Mouse (Mus musculus) midbrain, embryonic 10.5 days (tissue): ENCODE data around the gene Cd37. TPM values are rescaled to one million over a fixed set of nuclear protein-coding genes. Genes with fewer than 3 reads are reported as not detected.
"Not testable (repeated sequence)": the region's sequence is repeated elsewhere in the genome, so short reads cannot be mapped to it uniquely, and the experiment has no call there.

Source experiments
- DNase-seq: peaks from one replicate; pipeline ENCODE4 v3.0.0-alpha.2; 2017; ENCODE audit warnings: low spot score
- H3K27ac ChIP-seq: fragments of 300-500 bp; sonication (generic); replicated peaks from 2 replicates; pipeline ENCODE4 v1.5.1; 2016; ENCODE audit warnings: mild to moderate bottlenecking
- H3K27me3 ChIP-seq: fragments of 300-500 bp; sonication (generic); 2 replicates; pipeline ENCODE4 v1.6.1; 2016; ENCODE audit warnings: low read depth, mild to moderate bottlenecking; ENCODE audit not compliant: poor library complexity, severe bottlenecking
- H3K36me3 ChIP-seq: fragments of 300-500 bp; sonication (generic); 2 replicates; pipeline ENCODE4 v1.6.1; 2016; ENCODE audit warnings: mild to moderate bottlenecking, moderate library complexity
- H3K4me1 ChIP-seq: fragments of 300-500 bp; sonication (generic); 2 replicates; pipeline ENCODE4 v1.6.1; 2016
- H3K4me3 ChIP-seq: fragments of 300-500 bp; sonication (generic); 2 replicates; pipeline ENCODE4 v1.5.1; 2016; ENCODE audit warnings: mild to moderate bottlenecking, moderate library complexity
- H3K9me3 ChIP-seq: fragments of 300-500 bp; sonication (generic); replicated peaks from 2 replicates; pipeline ENCODE4 v1.6.1; 2016; ENCODE audit warnings: mild to moderate bottlenecking
- WGBS: fragments of 180-500 bp; shearing (Covaris S2); methylation state at CpG from one replicate; pipeline ENCODE4 v1.1.7; 2016; 5-methylcytosine and 5-hydroxymethylcytosine counted together
- polyA plus RNA-seq: library from polyadenylated mRNA; unstranded; fragments of >200 nt; fragmentation: Nextera tagmentation; extraction: Ambion mirVana; gene quantifications from 2 replicates; pipeline ENCODE4 v1.2.1, GENCODE M21; 2016

Gene Cd37
- 0.43 and 0.65 TPM in 2 replicates for polyA plus RNA-seq

DNA sequence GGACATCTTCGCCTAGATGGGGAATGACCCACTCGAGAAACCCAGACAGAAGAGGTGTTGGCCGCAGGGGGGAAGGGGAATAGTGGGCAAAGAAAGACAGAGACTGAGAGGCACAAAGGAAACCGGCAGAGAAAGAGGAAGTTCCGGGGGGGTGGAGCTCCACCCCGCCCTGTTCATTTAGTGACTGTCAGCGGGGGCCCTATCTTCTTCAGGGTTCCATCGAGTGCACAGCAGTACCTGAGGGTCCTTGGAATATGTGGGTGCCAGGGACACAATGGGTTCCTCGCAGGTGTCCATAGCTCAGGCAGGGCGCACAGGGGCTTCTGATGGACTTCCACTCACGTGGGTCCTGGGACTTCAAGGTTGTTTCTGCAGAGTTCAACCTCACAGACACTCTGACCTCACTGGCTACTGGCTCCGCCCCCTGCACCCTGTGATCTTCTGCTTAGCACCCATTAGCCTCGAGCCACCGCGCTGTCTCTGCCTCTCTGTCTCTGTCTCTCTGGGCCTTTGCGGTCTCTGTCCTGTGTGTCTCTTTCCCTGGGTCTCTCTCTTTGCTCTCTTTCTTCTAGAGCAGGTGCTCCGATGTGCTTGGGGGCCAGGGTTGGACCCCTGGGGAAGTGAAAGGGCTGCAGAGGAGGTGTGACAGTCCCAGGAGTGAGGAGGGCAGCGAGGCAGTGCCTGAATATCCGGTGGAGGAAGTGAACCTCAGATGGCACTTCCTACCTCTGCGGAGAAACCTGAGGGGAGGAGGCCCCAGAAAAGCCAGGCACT is at the start of gene Cd37:
Gene Cd37, minus strand, starts transcription at position 393 of the 774 bp plus-strand sequence.
- Histone ChIP-seq H3K27me3 (peaks cover 84% of the 10 kb centered on the region), H3K9me3 (no peaks in the 10 kb centered on the region), H3K27ac (no peak within 1 kb of the TSS), H3K36me3 (peaks cover 4% of the 10 kb centered on the region; the same call in 1 of the 2 replicates), H3K4me3 (no peak within 1 kb of the TSS), H3K4me1 (peaks cover 42% of the 10 kb centered on the region)
- WGBS, result 40% methylated on average over 20 of the region's 20 CpGs
- no peak for DNase-seq

DNA sequence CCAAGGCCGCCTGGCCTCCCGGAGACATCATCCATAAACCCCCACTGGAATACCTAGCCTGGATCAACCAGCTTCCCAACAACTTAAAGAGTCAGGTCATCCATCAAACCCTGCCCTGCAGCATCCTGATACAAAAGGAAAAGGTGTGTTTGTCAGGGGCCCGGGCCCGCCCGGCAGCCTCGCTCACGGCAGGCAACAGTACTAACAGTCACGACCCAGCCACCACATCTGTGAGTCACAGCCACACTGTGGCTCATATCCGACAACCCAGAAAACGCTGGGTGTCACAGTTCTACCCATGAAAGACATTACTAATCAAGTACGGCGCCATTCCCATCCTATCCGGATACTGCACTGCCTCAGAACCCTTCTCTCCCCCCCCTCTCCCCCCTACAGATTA is 47.6 kb upstream of the Cd37 start:
- Histone ChIP-seq H3K4me1 (no peaks in the 10 kb centered on the region), H3K4me3 (no peak overlapping the region), H3K36me3 (no peaks in the 10 kb centered on the region), H3K9me3 (no peaks in the 10 kb centered on the region), H3K27ac (no peak overlapping the region), H3K27me3 (no peaks in the 10 kb centered on the region)
- WGBS, result 93% methylated on average over 13 of the region's 13 CpGs
- DNase-seq, result no peak

DNA sequence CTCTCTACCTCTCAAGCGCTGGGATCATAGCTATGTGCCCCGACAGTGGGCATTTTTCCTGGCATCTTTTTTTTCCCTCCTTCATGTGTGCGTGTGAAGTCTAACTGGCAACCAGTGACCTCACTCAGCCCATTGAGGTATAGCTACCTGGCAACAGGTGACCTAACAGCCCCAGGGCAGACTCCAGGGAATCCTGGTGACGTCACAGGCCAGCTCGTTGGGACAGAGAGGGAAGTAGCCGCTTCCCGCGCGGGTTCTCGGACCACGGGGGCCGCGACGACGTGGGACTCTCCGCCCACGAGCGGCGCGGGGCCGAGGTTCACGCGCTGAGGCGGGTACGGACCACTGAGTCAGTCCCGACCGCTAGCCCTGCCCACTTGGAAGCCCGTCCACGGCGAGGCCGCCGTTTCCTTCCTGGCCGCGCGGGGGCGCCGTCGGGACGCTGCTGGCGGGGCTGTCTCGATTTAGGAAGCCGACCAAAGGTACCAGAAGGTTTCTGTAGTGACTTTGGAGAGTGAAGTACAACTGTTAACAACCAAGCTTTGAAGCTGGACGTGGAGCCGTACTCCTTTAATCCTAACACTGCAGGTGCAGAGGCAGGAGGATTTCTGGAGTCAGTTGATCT is 38.3 kb upstream of the Cd37 start, which contains the start of gene Slc6a21:
Gene Slc6a21, plus strand, starts transcription at position 378 of the 625 bp plus-strand sequence.
- peak within 1 kb of the TSS; percentile 60; the same call in 1 of the 2 replicates for H3K27ac ChIP-seq
- H3K4me1 ChIP-seq, result peaks cover 5% of the 10 kb centered on the region
- no peaks in the 10 kb centered on the region for H3K9me3 ChIP-seq
- WGBS, result 7% methylated on average over 44 of the region's 44 CpGs
- peaks cover 12% of the 10 kb centered on the region for H3K27me3 ChIP-seq
- DNase-seq, result peak; percentile 72
- H3K36me3 ChIP-seq, result no peaks in the 10 kb centered on the region
- H3K4me3 ChIP-seq, result peak within 1 kb of the TSS; percentile 53

DNA sequence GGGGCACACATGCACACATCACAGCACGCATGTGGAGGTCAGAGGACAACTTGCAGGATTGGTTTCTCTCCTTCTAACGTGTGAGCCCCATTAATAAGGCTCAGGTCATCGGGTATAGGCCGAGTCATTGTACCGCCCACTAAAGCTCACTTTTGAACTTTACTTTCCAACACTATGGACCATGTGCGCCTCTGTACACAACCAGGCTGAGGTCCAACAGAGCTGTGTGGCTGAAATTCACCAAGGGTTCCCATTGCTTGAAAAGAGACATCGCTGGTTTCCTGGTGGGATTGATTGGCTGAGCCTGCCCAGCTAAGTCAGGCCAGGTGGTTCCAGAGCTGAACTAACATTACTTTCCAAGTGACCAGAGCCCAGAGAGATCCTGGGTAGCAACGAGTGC is 34.8 kb upstream of the Cd37 start:
- WGBS, result 89% methylated on average over 8 of the region's 8 CpGs
- Histone ChIP-seq H3K36me3 (no peaks in the 10 kb centered on the region), H3K4me1 (peaks cover 5% of the 10 kb centered on the region), H3K27me3 (peaks cover 12% of the 10 kb centered on the region), H3K9me3 (peaks cover 3% of the 10 kb centered on the region; the same call in 1 of the 2 replicates), H3K4me3 (no peak overlapping the region), H3K27ac (no peak overlapping the region)
- DNase-seq, result no peak

DNA sequence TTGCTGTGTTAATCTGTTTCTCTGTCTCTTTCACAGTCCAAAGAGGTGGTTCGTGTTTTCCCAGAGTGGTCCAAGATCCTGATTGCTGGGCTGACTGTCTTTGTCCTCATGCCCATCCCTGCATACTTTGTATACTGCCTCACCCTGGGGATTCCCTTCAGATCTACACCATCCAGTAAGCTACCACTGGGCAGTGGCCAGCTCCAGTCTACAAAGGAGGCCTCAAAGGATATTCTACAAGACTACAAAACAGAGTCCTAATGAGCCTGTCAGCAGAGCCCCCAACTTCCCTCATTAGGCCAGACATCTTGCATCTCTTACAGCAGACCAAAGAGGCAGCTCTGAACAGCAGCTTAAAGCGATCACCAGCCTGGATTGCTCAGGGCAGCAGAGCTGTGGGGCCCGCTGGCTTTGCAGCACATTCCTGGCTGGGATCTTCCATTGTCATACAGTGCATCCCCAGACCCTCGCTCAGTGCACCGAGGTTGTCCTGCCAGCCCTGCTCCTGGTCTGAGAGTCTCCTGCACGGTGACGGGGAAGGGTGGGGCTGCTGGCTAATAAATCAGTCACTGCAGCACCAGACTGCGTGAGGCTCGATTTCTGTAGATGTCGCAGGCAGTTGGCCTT is 34.0 kb upstream of the Cd37 start:
- Histone ChIP-seq H3K9me3 (peaks cover 3% of the 10 kb centered on the region; the same call in 1 of the 2 replicates), H3K4me3 (no peak overlapping the region), H3K36me3 (no peaks in the 10 kb centered on the region), H3K27ac (0 out of 2 replicates have a peak overlapping the region, but pooled peaks have one; percentile 28), H3K4me1 (peaks cover 9% of the 10 kb centered on the region), H3K27me3 (peaks cover 20% of the 10 kb centered on the region)
- WGBS, result 71% methylated on average over 10 of the region's 10 CpGs
- no peak for DNase-seq

DNA sequence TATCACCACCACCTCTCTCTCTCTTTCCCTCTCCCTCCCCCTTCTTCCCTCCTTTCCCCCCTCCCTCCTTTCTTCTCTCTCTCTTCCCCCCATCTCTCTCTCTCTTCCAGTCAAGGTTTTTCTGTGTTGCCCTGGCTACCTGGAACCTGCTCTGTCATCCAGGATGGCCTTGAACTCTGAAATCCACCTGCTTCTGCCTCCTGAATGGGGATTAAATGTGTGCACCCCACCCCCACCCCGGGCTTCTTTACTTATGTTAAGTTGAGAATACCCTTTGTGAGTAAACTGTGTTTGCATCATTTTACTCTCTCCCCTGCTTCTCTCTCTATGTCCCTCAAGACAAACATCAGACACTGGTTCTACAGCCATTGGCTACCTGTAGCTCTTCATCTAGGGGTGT is 26.6 kb upstream of the Cd37 start:
- no peak overlapping the region for H3K27ac ChIP-seq
- H3K36me3 ChIP-seq, result no peaks in the 10 kb centered on the region
- H3K4me1 ChIP-seq, result peaks cover 6% of the 10 kb centered on the region
- peaks cover 12% of the 10 kb centered on the region for H3K27me3 ChIP-seq
- 71% methylated on average over 1 of the region's 1 CpGs for whole genome bisulfite sequencing
- no peak overlapping the region for H3K4me3 ChIP-seq
- DNase-seq, result no peak
- H3K9me3 ChIP-seq, result no peaks in the 10 kb centered on the region

DNA sequence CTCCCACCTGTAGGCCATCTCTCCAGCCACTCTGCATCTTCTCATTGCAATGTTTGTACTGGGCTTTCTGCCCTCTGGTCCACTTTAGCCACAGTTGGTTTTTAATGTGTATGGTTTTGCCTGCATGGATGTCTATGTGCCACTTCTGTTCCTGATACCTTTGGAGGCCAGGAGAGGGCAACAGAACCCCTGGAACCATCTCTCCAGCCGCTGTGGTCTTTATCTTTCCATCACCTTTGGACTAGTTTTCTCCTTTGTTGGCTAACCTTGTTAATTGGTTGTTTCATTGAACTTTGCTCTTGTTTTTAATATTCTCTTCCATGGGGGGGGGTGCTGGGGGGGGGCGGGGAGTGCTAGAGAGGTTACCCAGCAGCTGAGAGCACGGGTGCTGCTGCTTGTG is 25.4 kb upstream of the Cd37 start:
- Histone ChIP-seq H3K27ac (no peak overlapping the region), H3K27me3 (peaks cover 12% of the 10 kb centered on the region), H3K4me1 (peaks cover 6% of the 10 kb centered on the region), H3K4me3 (no peak overlapping the region), H3K9me3 (no peaks in the 10 kb centered on the region), H3K36me3 (no peaks in the 10 kb centered on the region)
- DNase-seq, result no peak
- WGBS, result 68% methylated on average over 3 of the region's 3 CpGs

DNA sequence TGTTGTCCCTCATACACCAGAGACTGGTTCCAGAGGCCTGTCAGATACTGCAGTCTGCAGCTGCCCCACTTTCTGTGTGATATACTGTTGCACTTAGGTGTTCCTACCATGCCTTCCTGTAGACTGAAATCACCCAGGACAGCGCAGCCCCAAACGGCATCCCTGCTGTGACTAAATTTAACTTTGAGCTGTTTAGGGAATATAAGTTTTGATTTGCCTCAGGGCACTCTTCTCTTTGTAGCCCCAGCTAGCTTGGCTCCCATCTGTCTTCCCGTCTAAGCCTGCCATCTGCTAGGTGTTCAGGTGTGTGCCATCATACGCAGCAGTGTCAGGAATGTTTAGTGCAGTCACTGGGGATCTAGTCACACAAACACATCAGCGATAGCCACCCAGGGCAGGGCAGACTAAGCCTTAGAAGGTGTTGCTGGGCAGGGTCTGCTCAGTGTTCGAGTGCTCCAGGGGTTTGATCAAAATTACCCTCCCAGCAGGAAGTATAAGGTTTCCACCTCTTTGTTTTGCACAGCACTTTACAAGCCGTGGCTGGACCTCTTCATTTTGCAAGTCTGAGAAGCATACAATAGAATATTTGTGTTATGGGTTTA is 24.2 kb upstream of the Cd37 start:
- Histone ChIP-seq H3K36me3 (no peaks in the 10 kb centered on the region), H3K27me3 (peaks cover 7% of the 10 kb centered on the region), H3K9me3 (no peaks in the 10 kb centered on the region), H3K4me3 (no peak overlapping the region), H3K27ac (no peak overlapping the region), H3K4me1 (peaks cover 4% of the 10 kb centered on the region)
- WGBS, result 82% methylated on average over 7 of the region's 7 CpGs
- no peak for DNase-seq

DNA sequence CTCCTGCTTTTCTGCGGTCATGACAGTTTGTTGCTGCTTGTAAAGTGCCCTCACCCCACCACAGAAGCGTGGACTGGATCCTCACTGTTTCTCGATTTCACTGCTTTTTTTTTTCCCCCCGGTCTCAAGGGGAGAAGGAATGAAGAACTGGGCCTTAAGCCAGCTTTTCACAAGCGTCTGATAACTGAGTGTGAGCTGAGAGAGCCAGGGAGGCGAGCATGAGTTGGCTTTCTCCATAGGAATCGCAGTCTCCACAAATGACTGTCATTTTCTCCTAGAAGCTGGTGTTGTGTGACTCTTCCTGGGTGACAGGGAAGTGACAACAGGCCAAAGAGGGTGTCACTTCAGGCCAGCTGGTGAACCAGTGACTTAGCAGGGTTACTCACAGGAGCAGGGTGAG is 23.4 kb upstream of the Cd37 start:
- Histone ChIP-seq H3K9me3 (no peaks in the 10 kb centered on the region), H3K4me3 (no peak overlapping the region), H3K36me3 (no peaks in the 10 kb centered on the region), H3K27me3 (no peaks in the 10 kb centered on the region; the same call in 1 of the 2 replicates), H3K27ac (no peak overlapping the region), H3K4me1 (0 out of 2 replicates have a peak, but pooled peaks cover 4% of the 10 kb centered on the region)
- WGBS, result 74% methylated on average over 7 of the region's 7 CpGs
- no peak for DNase-seq

DNA sequence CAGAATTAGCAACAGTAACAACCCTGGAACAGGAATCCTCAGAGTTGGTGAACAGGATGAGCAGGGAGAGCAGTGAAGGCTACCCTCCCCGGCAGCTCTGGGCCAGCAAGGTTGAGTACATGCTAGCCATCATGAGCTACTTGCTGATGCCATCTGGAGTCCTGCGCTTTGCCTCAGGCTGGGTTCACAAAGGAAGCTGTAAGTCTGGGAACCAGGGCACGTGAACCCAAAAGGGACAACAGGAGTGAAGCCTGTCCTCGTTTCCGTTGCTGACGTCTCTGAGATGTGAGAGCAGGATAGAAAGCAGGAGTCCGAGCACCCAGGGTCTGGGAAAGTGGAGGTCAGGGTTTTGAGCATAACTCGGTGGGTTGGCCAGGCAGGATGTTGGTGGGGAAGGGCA is 20.4 kb upstream of the Cd37 start:
- Histone ChIP-seq H3K27me3 (no peaks in the 10 kb centered on the region; the same call in 1 of the 2 replicates), H3K36me3 (no peaks in the 10 kb centered on the region), H3K27ac (no peak overlapping the region), H3K4me3 (no peak overlapping the region), H3K9me3 (no peaks in the 10 kb centered on the region), H3K4me1 (0 out of 2 replicates have a peak, but pooled peaks cover 6% of the 10 kb centered on the region)
- no peak for DNase-seq
- WGBS, result 90% methylated on average over 8 of the region's 8 CpGs

DNA sequence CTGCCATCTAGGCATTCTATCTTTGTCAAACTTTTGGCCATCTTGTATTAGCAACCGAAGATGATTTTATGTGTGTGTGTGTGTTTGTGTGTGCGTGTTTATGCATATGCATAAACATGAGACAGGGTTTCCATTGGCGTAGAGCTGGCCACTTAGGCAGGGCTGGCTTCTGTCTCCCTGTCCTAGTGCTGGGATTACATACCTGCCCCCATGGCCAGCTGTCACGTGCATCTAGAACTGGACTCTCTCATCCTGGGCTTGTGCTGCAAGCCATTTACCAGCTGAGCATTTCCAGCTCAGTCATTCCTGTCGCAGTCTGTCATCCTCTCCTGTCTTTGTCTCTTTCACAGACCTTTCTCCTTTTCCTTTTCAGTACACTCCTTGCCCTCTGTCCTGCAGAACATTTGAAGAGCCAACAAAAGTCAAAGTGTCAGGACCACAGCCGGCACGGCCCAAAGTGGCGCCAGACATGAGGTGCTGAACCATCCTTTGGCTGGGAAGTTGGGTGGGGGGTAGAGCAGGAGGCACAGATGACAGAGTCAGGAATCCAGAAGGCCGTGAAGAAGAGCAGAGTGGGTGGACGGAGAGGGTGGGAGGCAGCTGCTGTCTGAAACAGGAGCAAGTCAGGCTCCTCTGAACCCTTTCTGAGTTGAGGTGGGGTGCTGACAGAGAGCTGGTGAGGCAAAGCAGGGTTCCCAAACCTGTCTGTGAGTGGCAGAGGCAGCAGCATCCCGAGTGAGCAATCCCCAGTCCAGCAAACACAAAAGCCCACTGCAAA is 18.3 kb upstream of the Cd37 start:
- no peaks in the 10 kb centered on the region for H3K9me3 ChIP-seq
- no peaks in the 10 kb centered on the region; the same call in 1 of the 2 replicates for H3K27me3 ChIP-seq
- H3K4me3 ChIP-seq, result no peak overlapping the region
- no peaks in the 10 kb centered on the region for H3K36me3 ChIP-seq
- WGBS, result 73% methylated on average over 11 of the region's 11 CpGs
- DNase-seq, result no peak
- 0 out of 2 replicates have a peak, but pooled peaks cover 6% of the 10 kb centered on the region for H3K4me1 ChIP-seq
- no peak overlapping the region for H3K27ac ChIP-seq

DNA sequence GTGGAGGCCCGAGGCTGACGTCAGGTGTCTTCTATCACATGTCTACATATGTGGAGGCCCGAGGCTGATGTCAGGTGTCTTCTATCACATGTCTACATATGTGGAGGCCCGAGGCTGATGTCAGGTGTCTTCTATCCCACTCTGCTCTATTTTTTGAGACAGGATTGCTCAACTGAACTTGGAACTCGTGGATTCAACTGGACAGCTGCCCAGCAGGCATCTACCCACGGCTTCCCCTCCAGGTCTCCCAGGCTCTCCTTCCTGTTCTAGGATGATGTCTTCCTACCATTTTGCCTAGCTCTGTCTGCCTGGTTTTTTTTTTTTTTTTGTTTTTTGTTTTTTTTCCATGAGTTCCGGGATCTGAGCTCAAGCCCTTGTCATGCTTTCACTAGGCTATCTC is 16.9 kb upstream of the Cd37 start:
- H3K9me3 ChIP-seq, H3K27ac ChIP-seq, DNase-seq, H3K4me1 ChIP-seq, H3K4me3 ChIP-seq, H3K36me3 ChIP-seq, H3K27me3 ChIP-seq: not testable (repeated sequence)
- 90% methylated on average over 7 of the region's 7 CpGs for WGBS
